Mouse (Mus musculus): ENCODE data around the gene Gm12794. TPM values are rescaled to one million over a fixed set of nuclear protein-coding genes. Genes with fewer than 3 reads are reported as not detected.
"Not testable (repeated sequence)": the region's sequence is repeated elsewhere in the genome, so short reads cannot be mapped to it uniquely, and the experiment has no call there.

Gm12794 gene
- 18.5 and 18.8 TPM in 2 replicates for total RNA-seq (2012; rRNA removed)

- H3K9me3 ChIP-seq (ENCODE audit: control insufficient read depth, insufficient read depth, low read depth, low read length); in situ Hi-C loops (cut with MboI; ENCODE audit: low sequenced_read_pairs in 2 of 2, unreplicated experiment in 2 of 2); H3K4me1 ChIP-seq (ENCODE audit: control insufficient read depth in 2 of 2, insufficient read depth in 2 of 2, low read length in 2 of 2, poor library complexity in 1 of 2); H3K9ac ChIP-seq (ENCODE audit: insufficient read depth, low read depth, low read length, poor library complexity, severe bottlenecking); DNase-seq (ENCODE audit: low read depth, low spot score); H3K4me3 ChIP-seq (ENCODE audit: insufficient read depth in 1 of 2, low read depth in 1 of 2, low read length in 2 of 2, poor library complexity in 1 of 2, severe bottlenecking in 1 of 2); H3K36me3 ChIP-seq (ENCODE audit: control insufficient read depth, insufficient read depth, low read length, poor library complexity, severe bottlenecking); H3K27ac ChIP-seq (ENCODE audit: insufficient read depth, low read depth, low read length, poor library complexity, severe bottlenecking): not testable (repeated sequence)
Observed at GRCm38 (mm10) chr4:101940107-101940506, at the start of gene Gm12794. TSS of gene Gm12794 (plus strand) at chr4:101940407.

- in situ Hi-C loops (cut with MboI; ENCODE audit: low sequenced_read_pairs in 2 of 2, unreplicated experiment in 2 of 2): no loop called here
- no peak within 1 kb of the TSS for H3K9ac ChIP-seq (ENCODE audit: insufficient read depth, low read depth, low read length, poor library complexity, severe bottlenecking)
- no peak for DNase-seq (ENCODE audit: low read depth, low spot score)
- TF ChIP-seq CHD2 (IDR thresholded peaks at IDR 0.05; ENCODE audit: low read depth, low read length): no peak
- no peak for TF ChIP-seq MAFK (IDR thresholded peaks at IDR 0.05; ENCODE audit: insufficient read depth, low read depth, low read length)
- TF ChIP-seq ZC3H11A (IDR thresholded peaks at IDR 0.05; ENCODE audit: borderline replicate concordance, low read depth, low read length): no peak
- no peak for TF ChIP-seq HCFC1 (IDR thresholded peaks at IDR 0.05; ENCODE audit: borderline replicate concordance, insufficient read depth, low read length)
- no peak for TF ChIP-seq ZNF384 (IDR thresholded peaks at IDR 0.05; ENCODE audit: low read depth, low read length)
- H3K4me1 ChIP-seq (ENCODE audit: control insufficient read depth in 2 of 2, insufficient read depth in 2 of 2, low read length in 2 of 2, poor library complexity in 1 of 2): peaks cover 5 to 7% of the 10 kb centered on the region in 2 experiments; a peak in 3 of 4 replicates
- no peak within 1 kb of the TSS for H3K27ac ChIP-seq (ENCODE audit: insufficient read depth, low read depth, low read length, poor library complexity, severe bottlenecking)
- no peaks in the 10 kb centered on the region for H3K36me3 ChIP-seq (ENCODE audit: control insufficient read depth, insufficient read depth, low read length, poor library complexity, severe bottlenecking)
- H3K9me3 ChIP-seq (ENCODE audit: control insufficient read depth, insufficient read depth, low read depth, low read length): no peaks in the 10 kb centered on the region
- H3K4me3 ChIP-seq (ENCODE audit: insufficient read depth in 1 of 2, low read depth in 1 of 2, low read length in 2 of 2, poor library complexity in 1 of 2, severe bottlenecking in 1 of 2): no peak within 1 kb of the TSS
Observed at GRCm38 (mm10) chr4:101893656-101894420, 46.4 kb upstream of the Gm12794 start, which contains the start of gene C130073F10Rik. TSS of gene C130073F10Rik (minus strand) at chr4:101893789.

GRCm38 (mm10) chr4:101908821-101909220 lies 31.4 kb upstream of the Gm12794 start, which contains the start of gene Gm12800:
TSS of gene Gm12800 (plus strand) at chr4:101909121.
- H3K9me3 ChIP-seq (ENCODE audit: control insufficient read depth, insufficient read depth, low read depth, low read length); H3K4me1 ChIP-seq (ENCODE audit: control insufficient read depth in 2 of 2, insufficient read depth in 2 of 2, low read length in 2 of 2, poor library complexity in 1 of 2); DNase-seq (ENCODE audit: low read depth, low spot score); H3K36me3 ChIP-seq (ENCODE audit: control insufficient read depth, insufficient read depth, low read length, poor library complexity, severe bottlenecking); H3K4me3 ChIP-seq (ENCODE audit: insufficient read depth in 1 of 2, low read depth in 1 of 2, low read length in 2 of 2, poor library complexity in 1 of 2, severe bottlenecking in 1 of 2); in situ Hi-C loops (cut with MboI; ENCODE audit: low sequenced_read_pairs in 2 of 2, unreplicated experiment in 2 of 2); H3K27ac ChIP-seq (ENCODE audit: insufficient read depth, low read depth, low read length, poor library complexity, severe bottlenecking); H3K9ac ChIP-seq (ENCODE audit: insufficient read depth, low read depth, low read length, poor library complexity, severe bottlenecking): not testable (repeated sequence)

- not testable (repeated sequence) for H3K9me3 ChIP-seq (ENCODE audit: control insufficient read depth, insufficient read depth, low read depth, low read length); H3K9ac ChIP-seq (ENCODE audit: insufficient read depth, low read depth, low read length, poor library complexity, severe bottlenecking); H3K36me3 ChIP-seq (ENCODE audit: control insufficient read depth, insufficient read depth, low read length, poor library complexity, severe bottlenecking); H3K4me3 ChIP-seq (ENCODE audit: insufficient read depth in 1 of 2, low read depth in 1 of 2, low read length in 2 of 2, poor library complexity in 1 of 2, severe bottlenecking in 1 of 2); DNase-seq (ENCODE audit: low read depth, low spot score); H3K4me1 ChIP-seq (ENCODE audit: control insufficient read depth in 2 of 2, insufficient read depth in 2 of 2, low read length in 2 of 2, poor library complexity in 1 of 2); H3K27ac ChIP-seq (ENCODE audit: insufficient read depth, low read depth, low read length, poor library complexity, severe bottlenecking)
- in situ Hi-C loops (cut with MboI; ENCODE audit: low sequenced_read_pairs in 2 of 2, unreplicated experiment in 2 of 2): loop anchor here in 1 of 2 experiments (25.0 kb wide), 1 partner anchor 119 kb away; no protein-coding TSS in a partner anchor
Observed at GRCm38 (mm10) chr4:101980949-101981348, 40.7 kb downstream of the Gm12794 start, which contains the start of gene Gm12790. TSS of gene Gm12790 (minus strand) at chr4:101981049.

GRCm38 (mm10) chr4:101985678-101986077 lies 45.5 kb downstream of the Gm12794 start:
- H3K4me1 ChIP-seq (ENCODE audit: control insufficient read depth in 2 of 2, insufficient read depth in 2 of 2, low read length in 2 of 2, poor library complexity in 1 of 2): no peaks in the 10 kb centered on the region
- no peaks in the 10 kb centered on the region for H3K36me3 ChIP-seq (ENCODE audit: control insufficient read depth, insufficient read depth, low read length, poor library complexity, severe bottlenecking)
- H3K9ac ChIP-seq (ENCODE audit: insufficient read depth, low read depth, low read length, poor library complexity, severe bottlenecking): no peak overlapping the region
- H3K4me3 ChIP-seq (ENCODE audit: insufficient read depth in 1 of 2, low read depth in 1 of 2, low read length in 2 of 2, poor library complexity in 1 of 2, severe bottlenecking in 1 of 2): no peak overlapping the region
- DNase-seq (ENCODE audit: low read depth, low spot score): no peak
- no peaks in the 10 kb centered on the region for H3K9me3 ChIP-seq (ENCODE audit: control insufficient read depth, insufficient read depth, low read depth, low read length)
- TF ChIP-seq HCFC1 (IDR thresholded peaks at IDR 0.05; ENCODE audit: borderline replicate concordance, insufficient read depth, low read length) (no peak), CHD2 (IDR thresholded peaks at IDR 0.05; ENCODE audit: low read depth, low read length) (no peak), MAFK (IDR thresholded peaks at IDR 0.05; ENCODE audit: insufficient read depth, low read depth, low read length) (no peak), ZC3H11A (IDR thresholded peaks at IDR 0.05; ENCODE audit: borderline replicate concordance, low read depth, low read length) (no peak), ZNF384 (IDR thresholded peaks at IDR 0.05; ENCODE audit: low read depth, low read length) (no peak)
- H3K27ac ChIP-seq (ENCODE audit: insufficient read depth, low read depth, low read length, poor library complexity, severe bottlenecking): no peak overlapping the region
- in situ Hi-C loops (cut with MboI; ENCODE audit: low sequenced_read_pairs in 2 of 2, unreplicated experiment in 2 of 2): loop anchor here in 1 of 2 experiments (25.0 kb wide), 1 partner anchor 123 kb away; no protein-coding TSS in a partner anchor

GRCm38 (mm10) chr4:101986326-101986725 lies 46.1 kb downstream of the Gm12794 start, which contains the start of gene Gm12789:
TSS of gene Gm12789 (plus strand) at chr4:101986626.
- not testable (repeated sequence) for H3K9ac ChIP-seq (ENCODE audit: insufficient read depth, low read depth, low read length, poor library complexity, severe bottlenecking); H3K27ac ChIP-seq (ENCODE audit: insufficient read depth, low read depth, low read length, poor library complexity, severe bottlenecking); DNase-seq (ENCODE audit: low read depth, low spot score); H3K4me1 ChIP-seq (ENCODE audit: control insufficient read depth in 2 of 2, insufficient read depth in 2 of 2, low read length in 2 of 2, poor library complexity in 1 of 2); H3K4me3 ChIP-seq (ENCODE audit: insufficient read depth in 1 of 2, low read depth in 1 of 2, low read length in 2 of 2, poor library complexity in 1 of 2, severe bottlenecking in 1 of 2); H3K36me3 ChIP-seq (ENCODE audit: control insufficient read depth, insufficient read depth, low read length, poor library complexity, severe bottlenecking); H3K9me3 ChIP-seq (ENCODE audit: control insufficient read depth, insufficient read depth, low read depth, low read length)
- in situ Hi-C loops (cut with MboI; ENCODE audit: low sequenced_read_pairs in 2 of 2, unreplicated experiment in 2 of 2): loop anchor here in 1 of 2 experiments (25.0 kb wide), 1 partner anchor 124 kb away; no protein-coding TSS in a partner anchor

Measured in ES-E14 (cell line).